Mouse (Mus musculus) midbrain, embryonic 15.5 days (tissue): ENCODE data around the gene Gpr182. TPM values are rescaled to one million over a fixed set of nuclear protein-coding genes. Genes with fewer than 3 reads are reported as not detected.

Experiments used
- ATAC-seq: fragments of 200-750 bp; cut with Nextera tagmentation; replicated peaks from 2 replicates; pipeline ENCODE4 v1.8.0; 2017; ENCODE audit warnings: moderate TSS enrichment
- H3K27ac ChIP-seq: fragments of 300-500 bp; sonication (generic); 2 replicates; pipeline ENCODE4 v1.5.1; 2015; ENCODE audit warnings: mild to moderate bottlenecking, inconsistent platforms
- H3K27me3 ChIP-seq: fragments of 300-500 bp; sonication (generic); replicated peaks from 2 replicates; pipeline ENCODE4 v1.6.1; 2015; ENCODE audit warnings: inconsistent platforms
- H3K36me3 ChIP-seq: fragments of 300-500 bp; sonication (generic); replicated peaks from 2 replicates; pipeline ENCODE4 v1.6.1; 2015; ENCODE audit warnings: inconsistent platforms
- H3K4me1 ChIP-seq: fragments of 300-500 bp; sonication (generic); 2 replicates; pipeline ENCODE4 v1.6.1; 2015; ENCODE audit warnings: inconsistent platforms
- H3K4me2 ChIP-seq: fragments of 300-500 bp; sonication (generic); 2 replicates; pipeline ENCODE4 v1.6.1; 2015; ENCODE audit warnings: inconsistent platforms, mild to moderate bottlenecking, moderate library complexity
- H3K4me3 ChIP-seq: fragments of 300-500 bp; sonication (generic); 2 replicates; pipeline ENCODE4 v1.5.1; 2015; ENCODE audit warnings: mild to moderate bottlenecking, inconsistent platforms
- H3K9ac ChIP-seq: fragments of 300-500 bp; sonication (generic); 2 replicates; pipeline ENCODE4 v1.6.1; 2015; ENCODE audit warnings: mild to moderate bottlenecking, inconsistent platforms
- H3K9me3 ChIP-seq: fragments of 300-500 bp; sonication (generic); 2 replicates; pipeline ENCODE4 v1.6.1; 2016; ENCODE audit warnings: inconsistent platforms
- WGBS: fragments of 180-500 bp; shearing (Covaris S2); methylation state at CpG from one replicate; pipeline ENCODE4 v1.1.7; 2015; ENCODE audit warnings: mixed read lengths; 5-methylcytosine and 5-hydroxymethylcytosine counted together
- polyA plus RNA-seq: library from polyadenylated mRNA; unstranded; fragments of >200 nt; fragmentation: Nextera tagmentation; extraction: Ambion mirVana; gene quantifications from 2 replicates; pipeline ENCODE4 v1.2.1, GENCODE M21; 2015

The Gpr182 gene
- polyA plus RNA-seq, 1 experiment from 2014 or later: 1.2 TPM

- H3K27me3 ChIP-seq: peaks cover 4% of the 10 kb centered on the region; the same call in 1 of the 2 replicates
- no peak for ATAC-seq
These were observed 15.3 kb downstream of the Gpr182 start for GRCm38 (mm10) chr10:127736266-127736665.

GRCm38 (mm10) chr10:127734434-127734833 lies 17.1 kb downstream of the Gpr182 start:
- no peak overlapping the region for H3K9ac ChIP-seq
- H3K4me1 ChIP-seq: peaks cover 18% of the 10 kb centered on the region
- no peak for ATAC-seq
- H3K27ac ChIP-seq: no peak overlapping the region
- H3K4me3 ChIP-seq: no peak overlapping the region
- no peaks in the 10 kb centered on the region for H3K9me3 ChIP-seq
- H3K4me2 ChIP-seq: no peak overlapping the region
- peaks cover 4% of the 10 kb centered on the region; the same call in 1 of the 2 replicates for H3K27me3 ChIP-seq
- H3K36me3 ChIP-seq: no peaks in the 10 kb centered on the region
- 44% methylated on average over 5 of the region's 5 CpGs for WGBS

More at GRCm38 (mm10) chr10:127736266-127736665, 15.3 kb downstream of the Gpr182 start:
- H3K9me3 ChIP-seq: no peaks in the 10 kb centered on the region
- no peak overlapping the region for H3K4me3 ChIP-seq
- H3K9ac ChIP-seq: no peak overlapping the region
- H3K27ac ChIP-seq: no peak overlapping the region
- H3K4me2 ChIP-seq: no peak overlapping the region
- H3K4me1 ChIP-seq: peaks cover 18% of the 10 kb centered on the region
- H3K36me3 ChIP-seq: no peaks in the 10 kb centered on the region
- 88% methylated on average over 2 of the region's 2 CpGs for WGBS

GRCm38 (mm10) chr10:127731397-127731796 lies 20.1 kb downstream of the Gpr182 start:
- 37% methylated on average over 5 of the region's 5 CpGs for WGBS
- Histone ChIP-seq H3K36me3 (no peaks in the 10 kb centered on the region), H3K4me2 (no peak overlapping the region), H3K4me3 (no peak overlapping the region), H3K9ac (no peak overlapping the region), H3K9me3 (no peaks in the 10 kb centered on the region), H3K27ac (no peak overlapping the region), H3K27me3 (peaks cover 4% of the 10 kb centered on the region), H3K4me1 (peaks cover 13% of the 10 kb centered on the region)
- ATAC-seq: no peak

GRCm38 (mm10) chr10:127730933-127731310 lies 20.6 kb downstream of the Gpr182 start:
- no peak for ATAC-seq
- Histone ChIP-seq H3K4me1 (peaks cover 13% of the 10 kb centered on the region), H3K9me3 (no peaks in the 10 kb centered on the region), H3K4me3 (no peak overlapping the region), H3K27me3 (peaks cover 4% of the 10 kb centered on the region), H3K36me3 (no peaks in the 10 kb centered on the region), H3K9ac (no peak overlapping the region), H3K4me2 (no peak overlapping the region), H3K27ac (peak overlapping the region; percentile 43; the same call in 1 of the 2 replicates)
- WGBS: 14% methylated on average over 9 of the region's 9 CpGs

GRCm38 (mm10) chr10:127730285-127730932 lies 21.1 kb downstream of the Gpr182 start:
- Histone ChIP-seq H3K4me1 (peaks cover 13% of the 10 kb centered on the region), H3K9me3 (no peaks in the 10 kb centered on the region), H3K36me3 (no peaks in the 10 kb centered on the region), H3K27me3 (peaks cover 4% of the 10 kb centered on the region), H3K9ac (no peak overlapping the region), H3K27ac (peak overlapping the region; percentile 43; the same call in 1 of the 2 replicates), H3K4me3 (no peak overlapping the region), H3K4me2 (no peak overlapping the region)
- WGBS: 40% methylated on average over 11 of the region's 11 CpGs
- ATAC-seq: no peak

GRCm38 (mm10) chr10:127728437-127728836 lies 23.1 kb downstream of the Gpr182 start:
- no peaks in the 10 kb centered on the region for H3K9me3 ChIP-seq
- peaks cover 13% of the 10 kb centered on the region for H3K4me1 ChIP-seq
- H3K36me3 ChIP-seq: no peaks in the 10 kb centered on the region
- WGBS: 68% methylated on average over 8 of the region's 8 CpGs
- H3K4me3 ChIP-seq: no peak overlapping the region
- no peak overlapping the region for H3K4me2 ChIP-seq
- no peak overlapping the region for H3K9ac ChIP-seq
- no peak overlapping the region for H3K27ac ChIP-seq
- H3K27me3 ChIP-seq: peaks cover 4% of the 10 kb centered on the region
- no peak for ATAC-seq

GRCm38 (mm10) chr10:127725136-127725535 lies 26.4 kb downstream of the Gpr182 start:
- Histone ChIP-seq H3K27me3 (no peaks in the 10 kb centered on the region; the same call in 1 of the 2 replicates), H3K36me3 (no peaks in the 10 kb centered on the region), H3K4me2 (no peak overlapping the region), H3K27ac (no peak overlapping the region), H3K9me3 (no peaks in the 10 kb centered on the region), H3K4me3 (no peak overlapping the region), H3K9ac (no peak overlapping the region), H3K4me1 (peaks cover 26% of the 10 kb centered on the region)
- ATAC-seq: no peak
- WGBS: 75% methylated on average over 4 of the region's 4 CpGs

- no peak for ATAC-seq
- Histone ChIP-seq H3K27ac (no peak within 1 kb of the TSS), H3K9me3 (no peaks in the 10 kb centered on the region), H3K4me2 (no peak within 1 kb of the TSS), H3K4me1 (peaks cover 26% of the 10 kb centered on the region), H3K9ac (no peak within 1 kb of the TSS), H3K36me3 (no peaks in the 10 kb centered on the region), H3K27me3 (no peaks in the 10 kb centered on the region; the same call in 1 of the 2 replicates), H3K4me3 (no peak within 1 kb of the TSS)
- 84% methylated on average over 3 of the region's 3 CpGs for WGBS
These were observed 27.4 kb downstream of the Gpr182 start, which contains the start of gene Tac2 for GRCm38 (mm10) chr10:127724178-127724577. Gene Tac2, plus strand, starts transcription at chr10:127724478.

GRCm38 (mm10) chr10:127721671-127722418 lies 29.7 kb downstream of the Gpr182 start:
- Histone ChIP-seq H3K9me3 (no peaks in the 10 kb centered on the region), H3K27me3 (no peaks in the 10 kb centered on the region; the same call in 1 of the 2 replicates), H3K4me1 (peaks cover 26% of the 10 kb centered on the region), H3K9ac (peak overlapping the region; percentile 13; the same call in 1 of the 2 replicates), H3K27ac (peak overlapping the region; percentile 39), H3K36me3 (no peaks in the 10 kb centered on the region), H3K4me3 (no peak overlapping the region), H3K4me2 (peak overlapping the region; percentile 36)
- 14% methylated on average over 20 of the region's 20 CpGs for WGBS
- ATAC-seq: peak; percentile 74

- 86% methylated on average over 6 of the region's 6 CpGs for WGBS
- no peak overlapping the region for H3K4me3 ChIP-seq
- no peak for ATAC-seq
- no peaks in the 10 kb centered on the region for H3K27me3 ChIP-seq
- no peaks in the 10 kb centered on the region for H3K4me1 ChIP-seq
- H3K9ac ChIP-seq: no peak overlapping the region
- no peak overlapping the region for H3K27ac ChIP-seq
- H3K4me2 ChIP-seq: no peak overlapping the region
- H3K36me3 ChIP-seq: no peaks in the 10 kb centered on the region
- H3K9me3 ChIP-seq: no peaks in the 10 kb centered on the region
These were observed 38.8 kb downstream of the Gpr182 start for GRCm38 (mm10) chr10:127712736-127713135.

- H3K27ac ChIP-seq: no peak overlapping the region
- H3K27me3 ChIP-seq: no peaks in the 10 kb centered on the region
- H3K9ac ChIP-seq: no peak overlapping the region
- no peak for ATAC-seq
- no peaks in the 10 kb centered on the region for H3K4me1 ChIP-seq
- 85% methylated on average over 13 of the region's 13 CpGs for WGBS
- no peaks in the 10 kb centered on the region for H3K9me3 ChIP-seq
- H3K36me3 ChIP-seq: no peaks in the 10 kb centered on the region
- H3K4me3 ChIP-seq: no peak overlapping the region
- no peak overlapping the region for H3K4me2 ChIP-seq
These were observed 41.2 kb downstream of the Gpr182 start for GRCm38 (mm10) chr10:127710331-127710730.

GRCm38 (mm10) chr10:127708850-127709370 lies 42.6 kb downstream of the Gpr182 start:
- Histone ChIP-seq H3K27me3 (no peaks in the 10 kb centered on the region), H3K4me1 (no peaks in the 10 kb centered on the region), H3K9me3 (no peaks in the 10 kb centered on the region), H3K36me3 (no peaks in the 10 kb centered on the region), H3K4me2 (no peak overlapping the region), H3K27ac (no peak overlapping the region), H3K9ac (no peak overlapping the region), H3K4me3 (no peak overlapping the region)
- no peak for ATAC-seq
- 78% methylated on average over 3 of the region's 3 CpGs for WGBS
